In genomic region chr19:32637357-32638275, GRCm38 (mm10) we compare ENCODE assay signal across 9 mouse cellular contexts. TPM values are rescaled to one million over a fixed set of nuclear protein-coding genes. Genes with fewer than 3 reads are reported as not detected.
DNase-seq lines count a peak whose midpoint lies in the region; ATAC-seq lines count a peak whose summit lies in the region.
"Had no signal": no experiment of that assay in that cellular context is flagged by ENCODE, and none has a peak within 500 bp of the region (broad histone marks: within the 10 kb centered on the region; RNA-seq: fewer than 3 reads in every experiment).

No protein-coding gene starts in this region.

- H3K4me3 ChIP-seq in liver, embryonic 11.5 days (ENCODE audit: low read depth, low read length) = no peak overlapping the region
- H3K4me3 ChIP-seq in midbrain, embryonic 16.5 days (ENCODE audit: low read depth, low read length) = no peak overlapping the region

- WGBS in liver, embryonic 11.5 days = 35% methylated on average over 16 of the region's 16 CpGs
- WGBS in midbrain, embryonic 16.5 days = 60% methylated on average over 15 of the region's 16 CpGs

- H3K4me1 ChIP-seq in liver, embryonic 11.5 days (replicated peaks; ENCODE audit: control insufficient read depth, insufficient read depth, low read length) = peaks cover 11% of the 10 kb centered on the region
- H3K4me1 ChIP-seq in midbrain, embryonic 16.5 days (ENCODE audit: control insufficient read depth, insufficient read depth, low read length) = peaks cover 16% of the 10 kb centered on the region

- ATAC-seq in liver, embryonic 11.5 days (replicated peaks; ENCODE audit: low FRiP score) = peak; percentile 53
- peak; percentile 52; the same call in 1 of the 2 replicates for ATAC-seq in midbrain, embryonic 16.5 days

- peak; percentile 51 for DNase-seq in adrenal gland, postnatal 14 days
- no peak for DNase-seq in adrenal gland, adult 18-20 months (ENCODE audit: low spot score in 2 of 2)
- DNase-seq in heart, adult 9 months (ENCODE audit: low spot score in 2 of 2) = peak; percentile 32 to 58
- DNase-seq in liver, embryonic 11.5 days (ENCODE audit: low spot score) = no peak
- DNase-seq in urinary bladder, postnatal 25 days (ENCODE audit: low spot score) = no peak
- no peak for DNase-seq in layer of hippocampus, postnatal 10 days (ENCODE audit: low spot score in 2 of 2)
- no peak for DNase-seq in gastrocnemius, postnatal 25 days
- DNase-seq: lung, embryonic 14.5 days had no signal

- H3K36me3 ChIP-seq in liver, embryonic 11.5 days (ENCODE audit: control insufficient read depth, insufficient read depth, low read length) = no peaks in the 10 kb centered on the region
- H3K36me3 ChIP-seq in midbrain, embryonic 16.5 days (ENCODE audit: control insufficient read depth, insufficient read depth, low read length) = no peaks in the 10 kb centered on the region

- H3K9me3 ChIP-seq in liver, embryonic 11.5 days (ENCODE audit: control insufficient read depth, low read length) = no peaks in the 10 kb centered on the region
- H3K9me3 ChIP-seq in midbrain, embryonic 16.5 days (replicated peaks; ENCODE audit: control insufficient read depth, low read length, poor library complexity, severe bottlenecking) = no peaks in the 10 kb centered on the region

- no peaks in the 10 kb centered on the region for H3K27me3 ChIP-seq in liver, embryonic 11.5 days (replicated peaks; ENCODE audit: control insufficient read depth, insufficient read depth, low read length)
- H3K27me3 ChIP-seq in midbrain, embryonic 16.5 days (ENCODE audit: control insufficient read depth, insufficient read depth, low read depth, low read length) = no peaks in the 10 kb centered on the region

- 0 out of 2 replicates have a peak overlapping the region, but pooled peaks have one; percentile 8 for H3K9ac ChIP-seq in liver, embryonic 11.5 days (ENCODE audit: low read depth, low read length)
- no peak overlapping the region for H3K9ac ChIP-seq in midbrain, embryonic 16.5 days (ENCODE audit: low read depth, low read length)
- H3K9ac ChIP-seq: lung, embryonic 14.5 days had no signal

- peak overlapping the region; percentile 2; the same call in 1 of the 2 replicates for H3K27ac ChIP-seq in liver, embryonic 11.5 days (ENCODE audit: low read depth, low read length)
- H3K27ac ChIP-seq in midbrain, embryonic 16.5 days (ENCODE audit: low read length) = no peak overlapping the region

- peak overlapping the region; percentile 35 for H3K4me2 ChIP-seq in liver, embryonic 11.5 days
- peak overlapping the region; percentile 37 for H3K4me2 ChIP-seq in midbrain, embryonic 16.5 days (ENCODE audit: low read length)
- H3K4me2 ChIP-seq: lung, embryonic 14.5 days had no signal

RNA-seq across cellular contexts. Expression of gene Papss2, which starts 42.0 kb away (rescaled TPM):
- total RNA-seq in adrenal gland, postnatal 14 days (2021) = 27.7 and 36.4 TPM in 2 replicates
- total RNA-seq in adrenal gland, adult 18-20 months (2021) = 10 to 100 TPM; 13.1 to 15.5 TPM
- 3.4 and 3.5 TPM in 2 replicates for polyA plus RNA-seq in liver, embryonic 11.5 days (2014; fragmentation: Nextera tagmentation; extraction: Ambion mirVana)
- polyA plus RNA-seq in midbrain, embryonic 16.5 days (2015; fragmentation: Nextera tagmentation; extraction: Ambion mirVana) = 0.67 and 1.0 TPM in 2 replicates
- 1 to 10 TPM; 5.8 to 6.4 TPM for total RNA-seq in layer of hippocampus, postnatal 10 days (2021)
- 1 to 10 TPM; 5.6 to 6.9 TPM for total RNA-seq in gastrocnemius, postnatal 25 days (2021)

Comparison
In these comparisons a context has a peak if more than half of its experiments do, and no peak if none do; other contexts are left out.
1. DNase-seq: peak in adrenal gland, postnatal 14 days (single experiment) and heart, adult 9 months (2 of 2); none in adrenal gland, adult 18-20 months (0 of 2), liver, embryonic 11.5 days (single experiment), urinary bladder, postnatal 25 days (single experiment), layer of hippocampus, postnatal 10 days (0 of 2) and gastrocnemius, postnatal 25 days (single experiment).